Mouse (Mus musculus) heart, adult 2 months (tissue): ENCODE results near the gene Afdn. TPM values are rescaled to one million over a fixed set of nuclear protein-coding genes. Genes with fewer than 3 reads are reported as not detected.

Source experiments
- DNase-seq, 2 experiments: peaks; one replicate each; pipeline ENCODE4 v3.0.0; 2021
- H3K27ac ChIP-seq: fragments of 200-600 bp; 2 replicates; pipeline ENCODE4 v1.8.1; 2022
- H3K27me3 ChIP-seq: fragments of 200-500 bp; 2 replicates; pipeline ENCODE4 v1.6.1; 2012; ENCODE audit warnings: mild to moderate bottlenecking, low read length, inconsistent platforms, mixed read lengths; ENCODE audit not compliant: control insufficient read depth, insufficient read depth
- H3K36me3 ChIP-seq: fragments of 200-500 bp; 2 replicates; pipeline ENCODE4 v1.6.1; 2012; ENCODE audit warnings: low read length, inconsistent platforms; ENCODE audit not compliant: control insufficient read depth, insufficient read depth
- H3K4me1 ChIP-seq: fragments of 200-500 bp; 2 replicates; pipeline ENCODE4 v1.6.1; 2011; ENCODE audit warnings: low read length; ENCODE audit not compliant: control insufficient read depth, insufficient read depth
- H3K4me3 ChIP-seq: fragments of 200-600 bp; 2 replicates; pipeline ENCODE4 v1.8.1; 2022
- H3K79me2 ChIP-seq: fragments of 200-500 bp; replicated peaks from 2 replicates; pipeline ENCODE4 v1.6.1; 2012; ENCODE audit warnings: mild to moderate bottlenecking, inconsistent platforms, low read length, moderate library complexity, mixed read lengths; ENCODE audit not compliant: control insufficient read depth, insufficient read depth
- H3K9ac ChIP-seq: fragments of 200-500 bp; 2 replicates; pipeline ENCODE4 v1.6.1; 2012; ENCODE audit warnings: low read depth, mild to moderate bottlenecking, control low read depth, inconsistent platforms, low read length, mixed read lengths
- CTCF ChIP-seq: fragments of 200-600 bp; IDR thresholded peaks from 2 replicates; pipeline ENCODE4 v1.8.1; 2022; ENCODE audit warnings: antibody characterized with exemption, mild to moderate bottlenecking, moderate library complexity
- EP300 ChIP-seq: fragments of 200-500 bp; IDR thresholded peaks from 2 replicates; pipeline ENCODE4 v1.6.1; 2011; ENCODE audit warnings: low read depth, low read length, control low read depth; ENCODE audit not compliant: insufficient read depth
- POLR2A ChIP-seq: fragments of 200-500 bp; IDR thresholded peaks from 2 replicates; pipeline ENCODE4 v1.6.1; 2011; ENCODE audit warnings: mild to moderate bottlenecking, low read depth, low read length, control low read depth; ENCODE audit not compliant: insufficient read depth
- WGBS: fragments of 180-500 bp; shearing (Covaris S2); methylation state at CpG from one replicate; pipeline ENCODE4 v1.1.7; 2018; 5-methylcytosine and 5-hydroxymethylcytosine counted together
- intact Hi-C: fragments of 180-260 bp; cut with DNase I; formaldehyde crosslinking; loops from one replicate; pipeline ENCODE4 v1.15.1; 2025
- polyA plus RNA-seq: library from polyadenylated mRNA; depleted of rRNA; stranded (reverse); fragments of >200 nt; gene quantifications from 2 replicates; pipeline ENCODE4 v1.2.3, GENCODE M21; 2012
- total RNA-seq, 2 experiments: library from RNA; stranded (reverse); gene quantifications; 2 replicates each; pipeline ENCODE4 v1.2.3; 2021

Afdn gene
- total and polyA plus RNA-seq, 3 experiments: 36.9 to 90.9 (median 60.7) TPM

DNA sequence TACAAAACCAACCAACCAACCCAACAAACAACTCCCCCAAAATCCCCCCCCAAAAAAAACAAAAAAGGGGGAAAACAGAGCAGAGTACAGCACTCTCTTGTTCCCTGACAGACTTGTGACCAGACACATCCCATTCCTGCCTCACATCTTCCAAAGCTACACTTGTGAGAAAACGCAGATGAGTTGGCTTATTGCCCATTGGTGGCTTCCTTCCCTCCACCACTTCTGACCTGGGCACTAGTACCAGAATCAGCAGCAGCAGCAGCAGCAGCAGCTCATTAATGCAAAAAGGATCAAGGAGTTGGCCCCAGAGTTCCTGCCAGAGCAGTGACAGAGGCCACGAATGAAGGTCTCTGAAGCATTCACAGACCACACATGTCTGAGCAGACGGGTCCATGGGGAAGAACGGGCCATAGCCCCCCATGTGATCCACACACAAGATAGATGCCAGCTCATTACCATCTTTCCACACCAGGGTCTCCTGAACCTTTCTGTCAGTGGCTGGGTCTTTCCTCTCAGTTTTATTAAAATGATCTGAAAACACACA, 35.3 kb upstream of the Afdn start:
- no peak for TF ChIP-seq EP300
- TF ChIP-seq CTCF: no peak
- TF ChIP-seq POLR2A: no peak
- Histone ChIP-seq H3K4me3 (no peak overlapping the region), H3K9ac (no peak overlapping the region), H3K79me2 (no peaks in the 10 kb centered on the region), H3K4me1 (no peaks in the 10 kb centered on the region), H3K27ac (no peak overlapping the region), H3K27me3 (no peaks in the 10 kb centered on the region), H3K36me3 (no peaks in the 10 kb centered on the region)
- no peak for DNase-seq
- WGBS: 41% methylated on average over 4 of the region's 4 CpGs
- intact Hi-C loops: no loop called here

DNA sequence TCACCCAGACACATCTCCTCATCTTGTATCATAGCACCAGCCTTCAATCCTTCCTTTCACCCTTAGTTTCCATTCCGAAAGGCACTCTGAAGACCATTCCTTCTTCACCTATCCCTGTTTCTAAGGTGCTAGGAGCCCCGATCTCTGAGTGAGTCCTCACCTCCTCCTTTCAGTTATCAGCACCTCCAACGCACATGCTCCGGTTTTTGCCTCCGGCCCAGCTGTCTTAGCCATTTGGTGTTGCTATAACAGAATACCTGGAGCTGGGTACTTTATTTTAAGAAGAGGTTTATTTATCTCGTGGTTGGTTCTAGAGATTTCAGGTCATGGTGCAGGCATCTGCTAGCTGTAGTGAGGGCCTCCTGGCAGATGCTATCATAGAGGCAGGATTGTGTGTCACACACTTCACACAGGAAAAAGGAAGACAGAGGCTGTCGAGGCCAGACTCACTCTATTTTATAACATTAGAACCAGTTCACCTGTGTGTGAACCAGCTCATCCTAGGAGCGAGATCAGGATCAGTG, 33.4 kb upstream of the Afdn start:
- no peaks in the 10 kb centered on the region for H3K27me3 ChIP-seq
- no peaks in the 10 kb centered on the region for H3K36me3 ChIP-seq
- no peak overlapping the region for H3K4me3 ChIP-seq
- DNase-seq: no peak
- no peak overlapping the region for H3K27ac ChIP-seq
- TF ChIP-seq POLR2A: no peak
- TF ChIP-seq EP300: no peak
- TF ChIP-seq CTCF: no peak
- intact Hi-C loops: no loop called here
- WGBS: 87% methylated on average over 8 of the region's 8 CpGs
- peaks cover 3% of the 10 kb centered on the region for H3K4me1 ChIP-seq
- no peaks in the 10 kb centered on the region for H3K79me2 ChIP-seq
- no peak overlapping the region for H3K9ac ChIP-seq

DNA sequence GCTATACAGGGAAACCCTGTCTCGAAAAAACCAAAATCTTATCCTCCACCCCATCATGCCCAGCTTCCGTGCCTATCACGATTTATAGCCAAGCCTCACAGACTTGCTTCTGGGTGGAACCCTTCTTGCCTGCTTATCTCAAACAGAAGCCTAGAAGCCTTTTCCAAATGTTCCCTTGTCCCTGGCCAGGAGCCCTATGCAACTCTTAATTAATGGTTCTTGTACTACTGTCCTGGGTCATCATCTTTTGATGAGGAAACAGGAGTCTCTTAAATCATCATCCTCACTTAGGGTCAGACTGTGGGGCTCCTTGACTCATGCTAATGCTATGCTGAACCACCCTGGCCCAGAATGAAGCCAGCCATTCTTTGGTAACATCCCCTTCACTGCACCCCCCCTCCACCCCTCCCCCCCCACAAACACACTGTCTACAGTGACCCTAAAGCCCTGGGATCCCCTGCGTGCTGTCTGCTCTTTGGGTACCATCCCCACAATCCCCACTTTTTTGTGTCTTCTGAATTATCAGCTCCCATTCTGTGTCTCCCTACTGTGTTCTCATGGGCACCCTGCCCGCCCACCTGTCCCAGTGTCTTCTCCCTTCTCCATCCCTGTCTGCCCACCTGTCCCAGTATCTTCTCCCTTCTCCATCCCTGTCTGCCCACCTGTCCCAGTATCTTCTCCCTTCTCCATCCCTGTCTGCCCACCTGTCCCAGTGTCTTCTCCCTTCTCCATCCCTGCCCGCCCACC, 29.2 kb upstream of the Afdn start:
- intact Hi-C loops: no loop called here
- Histone ChIP-seq H3K27ac (no peak overlapping the region), H3K27me3 (no peaks in the 10 kb centered on the region), H3K4me3 (no peak overlapping the region), H3K9ac (no peak overlapping the region), H3K36me3 (no peaks in the 10 kb centered on the region), H3K4me1 (peaks cover 5% of the 10 kb centered on the region), H3K79me2 (no peaks in the 10 kb centered on the region)
- 89% methylated on average over 6 of the region's 6 CpGs for WGBS
- TF ChIP-seq EP300: no peak
- no peak for TF ChIP-seq CTCF
- no peak for TF ChIP-seq POLR2A
- no peak for DNase-seq

DNA sequence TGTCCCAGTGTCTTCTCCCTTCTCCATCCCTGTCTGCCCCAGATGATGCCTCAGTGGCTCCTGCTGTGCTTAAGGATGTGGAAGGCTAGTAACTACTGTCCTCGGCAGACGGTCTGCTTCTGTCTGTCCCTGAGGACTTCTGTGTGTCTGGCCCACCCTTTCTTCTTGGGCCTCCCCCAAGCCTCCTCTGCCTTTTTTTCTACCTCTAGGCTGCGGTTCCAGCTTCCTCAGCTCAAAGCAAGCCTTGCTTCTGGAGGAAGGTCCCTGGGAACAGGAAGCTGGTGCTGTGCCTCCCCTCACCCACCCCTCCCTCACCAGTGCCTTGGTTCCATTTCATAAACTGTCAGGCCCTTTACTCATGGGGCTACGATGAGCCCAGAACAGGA, 28.6 kb upstream of the Afdn start:
- Histone ChIP-seq H3K27me3 (no peaks in the 10 kb centered on the region), H3K27ac (no peak overlapping the region), H3K9ac (no peak overlapping the region), H3K36me3 (no peaks in the 10 kb centered on the region), H3K4me3 (no peak overlapping the region), H3K4me1 (peaks cover 5% of the 10 kb centered on the region), H3K79me2 (no peaks in the 10 kb centered on the region)
- TF ChIP-seq EP300 (no peak), CTCF (no peak)
- no peak for DNase-seq
- intact Hi-C loops: no loop called here
- 28% methylated on average over 4 of the region's 4 CpGs for WGBS

DNA sequence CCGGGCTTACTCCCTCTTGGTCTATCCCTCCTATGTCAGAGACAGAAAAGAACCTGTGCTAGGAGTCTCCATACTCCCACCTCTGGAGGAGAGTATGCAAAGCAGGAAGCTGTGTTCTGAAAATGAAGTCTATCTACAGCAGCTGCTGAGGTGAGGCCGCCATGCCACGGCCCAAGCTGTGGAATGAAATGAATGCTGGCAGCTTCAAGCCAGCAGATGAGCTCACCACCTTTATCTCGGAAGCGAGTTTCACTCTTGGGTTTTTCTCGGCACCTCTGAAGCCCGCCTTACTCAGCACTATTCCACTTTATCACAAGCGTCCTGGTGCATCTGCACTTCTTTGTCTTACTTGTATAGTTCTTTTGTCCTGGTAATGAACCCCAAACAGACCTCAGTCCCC, 27.7 kb upstream of the Afdn start:
- no peaks in the 10 kb centered on the region for H3K79me2 ChIP-seq
- TF ChIP-seq POLR2A (no peak), CTCF (no peak), EP300 (no peak)
- H3K4me1 ChIP-seq: peaks cover 10% of the 10 kb centered on the region
- H3K4me3 ChIP-seq: no peak overlapping the region
- peak in 1 of 2 experiments; percentile 31 for DNase-seq
- intact Hi-C loops: no loop called here
- no peak overlapping the region for H3K9ac ChIP-seq
- no peaks in the 10 kb centered on the region for H3K27me3 ChIP-seq
- 13% methylated on average over 8 of the region's 8 CpGs for WGBS
- H3K36me3 ChIP-seq: no peaks in the 10 kb centered on the region
- H3K27ac ChIP-seq: no peak overlapping the region; the same call in 1 of the 2 replicates

DNA sequence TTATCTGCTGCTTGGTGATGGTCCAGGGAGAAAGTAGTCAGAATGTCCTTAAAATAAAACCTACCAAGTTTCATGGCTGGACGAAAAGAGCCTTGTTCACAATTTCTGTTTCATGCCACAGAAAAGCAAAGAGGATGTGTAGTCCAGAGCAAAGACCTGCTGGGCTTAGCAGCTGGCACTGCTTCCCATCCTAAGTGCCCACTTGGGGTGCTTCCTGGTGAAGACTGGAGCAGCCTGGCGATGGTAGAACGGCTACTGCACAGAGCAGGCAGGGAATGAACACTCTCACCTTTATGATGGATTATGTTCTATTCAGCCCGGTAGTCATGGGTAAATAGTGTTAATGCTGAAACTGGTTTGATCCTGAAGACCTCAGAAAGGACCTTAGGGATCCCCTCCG, 26.4 kb upstream of the Afdn start:
- Histone ChIP-seq H3K27ac (no peak overlapping the region), H3K27me3 (no peaks in the 10 kb centered on the region), H3K9ac (no peak overlapping the region), H3K79me2 (no peaks in the 10 kb centered on the region), H3K4me1 (peaks cover 13% of the 10 kb centered on the region), H3K36me3 (no peaks in the 10 kb centered on the region), H3K4me3 (no peak overlapping the region)
- no peak for DNase-seq
- TF ChIP-seq EP300 (no peak), POLR2A (no peak), CTCF (no peak)
- 87% methylated on average over 5 of the region's 5 CpGs for WGBS
- intact Hi-C loops: no loop called here
